Mouse (Mus musculus) myocyte (in vitro differentiated cells): ENCODE data around the gene A930002H24Rik.

Experiments used
- E2F4 ChIP-seq: IDR thresholded peaks from one replicate; pipeline ENCODE4 v1.6.1; 2011; ENCODE audit warnings: mild to moderate bottlenecking, control low read depth, moderate library complexity; ENCODE audit not compliant: insufficient read depth
- MAX ChIP-seq: IDR thresholded peaks from one replicate; pipeline ENCODE4 v1.6.1; 2011; ENCODE audit warnings: low read depth, mild to moderate bottlenecking, control low read depth
- MYOD1 ChIP-seq, 3 experiments: IDR thresholded peaks; one replicate each; pipeline ENCODE4 v1.6.1; 2011; ENCODE audit warnings: control low read depth in 2 of 3, low read depth in 2 of 3, mild to moderate bottlenecking in 2 of 3, moderate library complexity in 1 of 3; ENCODE audit not compliant: insufficient read length in 2 of 3, control insufficient read depth in 1 of 3
- MYOG ChIP-seq, 3 experiments: IDR thresholded peaks; one replicate each; pipeline ENCODE4 v1.6.1; 2011; ENCODE audit warnings: control low read depth in 2 of 3, low read depth in 2 of 3, mild to moderate bottlenecking in 2 of 3; ENCODE audit not compliant: insufficient read length in 2 of 3, control insufficient read depth in 1 of 3, insufficient read depth in 1 of 3
- POLR2A ChIP-seq: IDR thresholded peaks from one replicate; pipeline ENCODE4 v1.6.1; 2011; ENCODE audit warnings: low read depth, mild to moderate bottlenecking, control low read depth, moderate library complexity; ENCODE audit not compliant: insufficient read length
- POLR2AphosphoS2 ChIP-seq: IDR thresholded peaks from one replicate; pipeline ENCODE4 v1.6.1; 2011; ENCODE audit warnings: low read depth, control low read depth; ENCODE audit not compliant: insufficient read length
- REST ChIP-seq: IDR thresholded peaks from one replicate; pipeline ENCODE4 v1.6.1; 2011; ENCODE audit warnings: mild to moderate bottlenecking, control low read depth, moderate library complexity; ENCODE audit not compliant: insufficient read depth, insufficient read length
- SRF ChIP-seq: IDR thresholded peaks from one replicate; pipeline ENCODE4 v1.6.1; 2011; ENCODE audit warnings: low read depth; ENCODE audit not compliant: control insufficient read depth, insufficient read length
- TCF12 ChIP-seq: IDR thresholded peaks from one replicate; pipeline ENCODE4 v1.6.1; 2011; ENCODE audit warnings: mild to moderate bottlenecking, control low read depth; ENCODE audit not compliant: poor library complexity, insufficient read depth, severe bottlenecking
- USF1 ChIP-seq: IDR thresholded peaks from one replicate; pipeline ENCODE4 v1.6.1; 2011; ENCODE audit warnings: low read depth, mild to moderate bottlenecking, control low read depth, moderate library complexity

DNA sequence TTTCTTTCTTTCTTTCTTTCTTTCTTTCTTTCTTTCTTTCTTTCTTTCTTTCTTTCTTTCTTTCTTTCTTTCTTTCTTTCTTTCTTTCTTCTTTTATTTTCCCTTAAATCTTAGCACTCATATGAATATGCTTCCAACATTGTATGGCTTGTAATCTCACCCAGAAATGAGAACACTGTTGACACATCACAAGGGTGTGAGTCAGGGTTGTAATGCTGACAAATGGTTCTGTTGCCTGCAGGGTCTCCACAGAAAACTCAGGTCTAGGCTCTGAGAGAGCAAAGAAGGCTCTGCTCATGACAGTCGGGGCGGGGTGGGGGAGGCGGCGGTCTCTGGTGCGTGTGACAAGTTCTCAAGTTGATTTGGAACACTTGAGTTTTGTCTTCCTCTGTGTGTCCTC is 18.7 kb downstream of the A930002H24Rik start:
- TF ChIP-seq POLR2A = no peak
- no peak for TF ChIP-seq USF1
- TF ChIP-seq TCF12 = no peak
- TF ChIP-seq MYOG (IDR thresholded peaks at IDR 0.05; ENCODE audit: control insufficient read depth in 1 of 3, insufficient read depth in 1 of 3, insufficient read length in 2 of 3, low read depth in 2 of 3) = no peak
- no peak for TF ChIP-seq SRF
- no peak for TF ChIP-seq E2F4
- no peak for TF ChIP-seq MAX
- no peak for TF ChIP-seq MYOD1 (IDR thresholded peaks at IDR 0.05; ENCODE audit: control insufficient read depth in 1 of 3, insufficient read length in 2 of 3, low read depth in 2 of 3)
- TF ChIP-seq POLR2AphosphoS2 = no peak
- no peak for TF ChIP-seq REST
